Mouse (Mus musculus): Measurements from ENCODE around the gene Naif1. TPM values are rescaled to one million over a fixed set of nuclear protein-coding genes. Genes with fewer than 3 reads are reported as not detected.

The Naif1 gene
- total and polyA plus RNA-seq, 3 experiments: 2.7 to 6.5 (median 3.5) TPM

GRCm38 (mm10) chr2:32416556-32416955 lies 33.7 kb upstream of the Naif1 start:
- dilution Hi-C loops (cut with MboI; ENCODE audit: extremely low pct_ligation_motif_present, extremely low pct_unique_long_range_greater_than_20kb, low sequenced_read_pairs) (no loop called here), in situ Hi-C loops (cut with MboI; ENCODE audit: low pct_ligation_motif_present, low pct_unique_long_range_greater_than_20kb, low sequenced_read_pairs) (loop anchor here (5.0 kb wide), 1 partner anchor 36 kb away; the partner anchor contains the start of genes Naif1 and Slc25a25)
- DNase-seq (ENCODE audit: extremely low read depth): no peak
- no peak overlapping the region for H3K9ac ChIP-seq (ENCODE audit: insufficient read depth, low read depth)
- H3K27ac ChIP-seq (ENCODE audit: insufficient read depth, low read depth): no peak overlapping the region
- H3K9me3 ChIP-seq (replicated peaks; ENCODE audit: low read length): no peaks in the 10 kb centered on the region
- peaks cover 59 to 79% of the 10 kb centered on the region in 2 experiments for H3K36me3 ChIP-seq (replicated peaks in 1 of 2; ENCODE audit: control insufficient read depth in 1 of 2, insufficient read depth in 1 of 2, low read length in 1 of 2)
- no peak for TF ChIP-seq SIN3A (IDR thresholded peaks at IDR 0.05; ENCODE audit: low read length)
- no peak for TF ChIP-seq JUN (IDR thresholded peaks at IDR 0.05; ENCODE audit: insufficient read depth, low read depth, low read length)
- no peak for TF ChIP-seq IRF4 (IDR thresholded peaks at IDR 0.05; ENCODE audit: low read depth, low read length)
- no peak for TF ChIP-seq GABPA (IDR thresholded peaks at IDR 0.05; ENCODE audit: insufficient replicate concordance, low read depth, low read length)
- TF ChIP-seq RAD21 (IDR thresholded peaks at IDR 0.05; ENCODE audit: low read depth, low read length): no peak
- TF ChIP-seq POLR2A (IDR thresholded peaks at IDR 0.05; ENCODE audit: low read depth, low read length): no peak
- no peak for TF ChIP-seq USF2 (conservative IDR thresholded peaks at IDR 0.05; ENCODE audit: low read depth, low read length)
- no peak for TF ChIP-seq NELFE (IDR thresholded peaks at IDR 0.05; ENCODE audit: low read depth, low read length)
- no peak for TF ChIP-seq CHD1 (IDR thresholded peaks at IDR 0.05; ENCODE audit: low read depth, low read length)
- TF ChIP-seq SMC3 (IDR thresholded peaks at IDR 0.05; ENCODE audit: low read depth, low read length): no peak
- TF ChIP-seq MAX (IDR thresholded peaks at IDR 0.05; ENCODE audit: low read length): no peak
- no peak for TF ChIP-seq BHLHE40 (IDR thresholded peaks at IDR 0.05; ENCODE audit: low read depth, low read length)
- no peak for TF ChIP-seq POLR2AphosphoS2 (IDR thresholded peaks at IDR 0.05; ENCODE audit: low read depth, low read length)
- TF ChIP-seq MAZ (IDR thresholded peaks at IDR 0.05; ENCODE audit: low read depth, low read length): no peak
- no peak for TF ChIP-seq USF1 (IDR thresholded peaks at IDR 0.05; ENCODE audit: low read depth, low read length)
- TF ChIP-seq TCF12 (IDR thresholded peaks at IDR 0.05; ENCODE audit: low read depth, low read length): no peak
- peaks cover 0 to 4% of the 10 kb centered on the region in 2 experiments; a peak in 2 of 4 replicates for H3K4me1 ChIP-seq (ENCODE audit: control insufficient read depth in 1 of 2, insufficient read depth in 2 of 2)
- H3K79me2 ChIP-seq (replicated peaks; ENCODE audit: control insufficient read depth, extremely low read depth, insufficient read depth, poor library complexity, severe bottlenecking): no peaks in the 10 kb centered on the region
- H3K4me2 ChIP-seq (ENCODE audit: insufficient read depth, low read depth, poor library complexity, severe bottlenecking): no peak overlapping the region
- no peak overlapping the region for H3K4me3 ChIP-seq (replicated peaks in 1 of 3; ENCODE audit: low read depth in 2 of 3, low read length in 2 of 3, poor library complexity in 1 of 3)
- H3K27me3 ChIP-seq (replicated peaks): no peaks in the 10 kb centered on the region

- Histone ChIP-seq H3K36me3 (replicated peaks in 1 of 2; ENCODE audit: control insufficient read depth in 1 of 2, insufficient read depth in 1 of 2, low read length in 1 of 2) (peaks cover 59 to 79% of the 10 kb centered on the region in 2 experiments), H3K4me1 (ENCODE audit: control insufficient read depth in 1 of 2, insufficient read depth in 2 of 2) (peaks cover 5 to 13% of the 10 kb centered on the region in 2 experiments), H3K27me3 (replicated peaks) (no peaks in the 10 kb centered on the region), H3K79me2 (replicated peaks; ENCODE audit: control insufficient read depth, extremely low read depth, insufficient read depth, poor library complexity, severe bottlenecking) (no peaks in the 10 kb centered on the region), H3K9ac (ENCODE audit: insufficient read depth, low read depth) (no peak overlapping the region), H3K4me2 (ENCODE audit: insufficient read depth, low read depth, poor library complexity, severe bottlenecking) (no peak overlapping the region), H3K27ac (ENCODE audit: insufficient read depth, low read depth) (no peak overlapping the region), H3K4me3 (replicated peaks in 1 of 3; ENCODE audit: low read depth in 2 of 3, low read length in 2 of 3, poor library complexity in 1 of 3) (no peak overlapping the region), H3K9me3 (replicated peaks; ENCODE audit: low read length) (no peaks in the 10 kb centered on the region)
- dilution Hi-C loops (cut with MboI; ENCODE audit: extremely low pct_ligation_motif_present, extremely low pct_unique_long_range_greater_than_20kb, low sequenced_read_pairs): no loop called here
- no peak for TF ChIP-seq POLR2AphosphoS2 (IDR thresholded peaks at IDR 0.05; ENCODE audit: low read depth, low read length)
- no peak for TF ChIP-seq IRF4 (IDR thresholded peaks at IDR 0.05; ENCODE audit: low read depth, low read length)
- TF ChIP-seq EP300 (IDR thresholded peaks at IDR 0.05; ENCODE audit: low read length): no peak
- no peak for TF ChIP-seq ZMIZ1 (IDR thresholded peaks at IDR 0.05; ENCODE audit: low read depth, low read length)
- TF ChIP-seq PAX5 (IDR thresholded peaks at IDR 0.05; ENCODE audit: low read length): no peak
- no peak for TF ChIP-seq MYC (IDR thresholded peaks at IDR 0.05; ENCODE audit: low read depth, low read length)
- no peak for TF ChIP-seq MAX (IDR thresholded peaks at IDR 0.05; ENCODE audit: low read length)
- TF ChIP-seq TCF12 (IDR thresholded peaks at IDR 0.05; ENCODE audit: low read depth, low read length): no peak
- TF ChIP-seq GABPA (IDR thresholded peaks at IDR 0.05; ENCODE audit: insufficient replicate concordance, low read depth, low read length): no peak
- no peak for TF ChIP-seq CHD2 (IDR thresholded peaks at IDR 0.05; ENCODE audit: low read length)
- TF ChIP-seq CTCF (conservative IDR thresholded peaks at IDR 0.05 in 1 of 2, IDR thresholded peaks at IDR 0.05 in 1 of 2; ENCODE audit: low read depth in 2 of 2, low read length in 2 of 2): no peak
- TF ChIP-seq TBP (conservative IDR thresholded peaks at IDR 0.05; ENCODE audit: low read depth, low read length): no peak
- TF ChIP-seq KAT2A (IDR thresholded peaks at IDR 0.05; ENCODE audit: insufficient replicate concordance, low read length): no peak
- TF ChIP-seq MAFK (IDR thresholded peaks at IDR 0.05; ENCODE audit: insufficient replicate concordance, low read length): no peak
- in situ Hi-C loops (cut with MboI; ENCODE audit: low pct_ligation_motif_present, low pct_unique_long_range_greater_than_20kb, low sequenced_read_pairs): loop anchor here (5.0 kb wide), 1 partner anchor 35 kb away; the partner anchor contains the start of genes Naif1 and Slc25a25
- no peak for DNase-seq (ENCODE audit: extremely low read depth)
Measured at GRCm38 (mm10) chr2:32417486-32417885, 32.8 kb upstream of the Naif1 start.

Data from CH12.LX (cell line).